Mouse (Mus musculus) ES-E14 (cell line): ENCODE data around the gene Nr1i3.

Experiments
- CHD2 ChIP-seq: IDR thresholded peaks from 2 replicates; pipeline ENCODE4 v1.6.1; 2014; ENCODE audit warnings: mild to moderate bottlenecking, low read depth, low read length, inconsistent platforms
- HCFC1 ChIP-seq: IDR thresholded peaks from 2 replicates; pipeline ENCODE4 v1.6.1; 2012; ENCODE audit warnings: low read length, inconsistent platforms, borderline replicate concordance; ENCODE audit not compliant: insufficient read depth
- MAFK ChIP-seq: IDR thresholded peaks from 2 replicates; pipeline ENCODE4 v1.6.1; 2014; ENCODE audit warnings: mild to moderate bottlenecking, low read depth, low read length, inconsistent platforms; ENCODE audit not compliant: insufficient read depth
- ZC3H11A ChIP-seq: IDR thresholded peaks from 2 replicates; pipeline ENCODE4 v1.6.1; 2012; ENCODE audit warnings: low read depth, mild to moderate bottlenecking, inconsistent platforms, low read length, borderline replicate concordance
- ZNF384 ChIP-seq: IDR thresholded peaks from 2 replicates; pipeline ENCODE4 v1.6.1; 2012; ENCODE audit warnings: low read depth, low read length, inconsistent platforms

DNA sequence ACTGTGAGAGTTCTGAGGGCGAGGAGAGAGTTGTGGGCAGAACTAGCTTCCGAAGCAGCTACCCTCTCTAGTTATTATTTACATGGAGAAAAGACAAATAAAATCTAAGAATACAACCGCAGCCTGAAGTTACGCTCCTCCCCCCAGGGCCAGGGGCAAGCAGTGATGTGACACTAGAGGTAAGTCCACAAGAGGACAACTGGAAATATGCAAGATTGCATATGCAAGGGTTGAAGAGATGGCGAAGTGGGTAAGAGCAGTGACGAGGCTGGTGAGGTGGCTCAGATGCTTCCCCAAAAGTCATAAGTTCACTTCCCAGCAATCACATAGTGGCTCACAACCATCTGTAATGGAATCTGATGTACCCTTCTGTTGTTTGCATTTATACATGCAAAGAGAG is 9.4 kb downstream of the Nr1i3 start:
- TF ChIP-seq CHD2 (no peak), HCFC1 (no peak), MAFK (no peak), ZC3H11A (no peak), ZNF384 (no peak)
